Mouse (Mus musculus) MEL (cell line): ENCODE data around the gene Robo1. TPM values are rescaled to one million over a fixed set of nuclear protein-coding genes. Genes with fewer than 3 reads are reported as not detected.

Experiments used
- DNase-seq: peaks from one replicate; pipeline ENCODE4 v3.0.0; 2011; ENCODE audit warnings: low read depth, low spot score
- H3K27ac ChIP-seq: 2 replicates; pipeline ENCODE4 v1.5.1; 2012; ENCODE audit warnings: low read depth, mild to moderate bottlenecking, control low read depth, low read length, moderate library complexity; ENCODE audit not compliant: control insufficient read depth
- H3K27me3 ChIP-seq, 2 experiments: fragments of 150-350 bp in 1 of 2; sonication (generic) in 1 of 2; 2 replicates each; pipeline ENCODE4 v1.6.1; 2012; ENCODE audit warnings: low read length in 2 of 2, mild to moderate bottlenecking in 2 of 2, improper control_type of control experiment in 1 of 2, moderate library complexity in 1 of 2; ENCODE audit not compliant: insufficient read depth in 2 of 2, control insufficient read depth in 1 of 2
- H3K36me3 ChIP-seq, 2 experiments: 2 replicates each; pipeline ENCODE4 v1.6.1; 2012 to 2014; ENCODE audit warnings: low read length in 2 of 2, improper control_type of control experiment in 1 of 2, inconsistent platforms in 1 of 2, mild to moderate bottlenecking in 1 of 2; ENCODE audit not compliant: insufficient read depth in 2 of 2, control insufficient read depth in 1 of 2
- H3K4me1 ChIP-seq, 2 experiments: fragments of 150-350 bp in 1 of 2; sonication (generic) in 1 of 2; 2 replicates each; pipeline ENCODE4 v1.6.1; 2012; ENCODE audit warnings: low read length in 2 of 2, improper control_type of control experiment in 1 of 2, mild to moderate bottlenecking in 1 of 2; ENCODE audit not compliant: insufficient read depth in 2 of 2, control insufficient read depth in 1 of 2
- H3K4me3 ChIP-seq, 2 experiments: fragments of 150-350 bp in 1 of 2; sonication (generic) in 1 of 2; 2 replicates each; pipeline ENCODE4 v1.5.1; 2012; ENCODE audit warnings: low read depth in 2 of 2, low read length in 2 of 2, mild to moderate bottlenecking in 2 of 2, moderate library complexity in 2 of 2, control low read depth in 1 of 2, improper control_type of control experiment in 1 of 2; ENCODE audit not compliant: control insufficient read depth in 1 of 2, insufficient read depth in 1 of 2
- H3K79me2 ChIP-seq: 2 replicates; pipeline ENCODE4 v1.6.1; 2012; ENCODE audit warnings: mild to moderate bottlenecking, low read length, moderate library complexity; ENCODE audit not compliant: control insufficient read depth, poor library complexity, insufficient read depth
- H3K9ac ChIP-seq: 2 replicates; pipeline ENCODE4 v1.6.1; 2012; ENCODE audit warnings: low read depth, mild to moderate bottlenecking, control low read depth, low read length, moderate library complexity; ENCODE audit not compliant: control insufficient read depth, poor library complexity, severe bottlenecking
- H3K9me3 ChIP-seq: fragments of 150-350 bp; sonication (generic); replicated peaks from 2 replicates; pipeline ENCODE4 v1.6.1; 2012; ENCODE audit warnings: mild to moderate bottlenecking, low read length, improper control_type of control experiment, moderate library complexity; ENCODE audit not compliant: insufficient read depth
- CTCF ChIP-seq, 3 experiments: IDR thresholded peaks in 2 of 3; conservative IDR thresholded peaks in 1 of 3; 2 replicates each; pipeline ENCODE4 v1.5.1; 2011 to 2012; ENCODE audit warnings: low read length in 3 of 3, low read depth in 2 of 3, mild to moderate bottlenecking in 2 of 3, improper control_type of control experiment in 1 of 3, inconsistent platforms in 1 of 3, mixed read lengths in 1 of 3, moderate library complexity in 1 of 3; ENCODE audit not compliant: control insufficient read depth in 1 of 3, insufficient read depth in 1 of 3, poor library complexity in 1 of 3, severe bottlenecking in 1 of 3
- E2F4 ChIP-seq: IDR thresholded peaks from 2 replicates; pipeline ENCODE4 v1.6.1; 2011; ENCODE audit warnings: low read depth, low read length, improper control_type of control experiment, borderline replicate concordance
- KAT2A ChIP-seq: conservative IDR thresholded peaks from 2 replicates; pipeline ENCODE4 v1.6.1; 2012; ENCODE audit warnings: low read depth, low read length, improper control_type of control experiment, inconsistent platforms
- MYB ChIP-seq: IDR thresholded peaks from 2 replicates; pipeline ENCODE4 v1.6.1; 2011; ENCODE audit warnings: mild to moderate bottlenecking, low read depth, low read length, improper control_type of control experiment
- POLR2A ChIP-seq, 2 experiments: IDR thresholded peaks; 2 replicates each; pipeline ENCODE4 v1.6.1; 2011 to 2012; ENCODE audit warnings: low read length in 2 of 2, mild to moderate bottlenecking in 2 of 2, control low read depth in 1 of 2, improper control_type of control experiment in 1 of 2, low read depth in 1 of 2, moderate library complexity in 1 of 2; ENCODE audit not compliant: control insufficient read depth in 1 of 2, insufficient read depth in 1 of 2, poor library complexity in 1 of 2
- POLR2AphosphoS2 ChIP-seq: IDR thresholded peaks from 2 replicates; pipeline ENCODE4 v1.6.1; 2011; ENCODE audit warnings: low read length, improper control_type of control experiment
- POLR2AphosphoS5 ChIP-seq: IDR thresholded peaks from 2 replicates; pipeline ENCODE4 v1.6.1; 2012; ENCODE audit warnings: low read depth, borderline replicate concordance, mild to moderate bottlenecking, inconsistent platforms, low read length, moderate library complexity, mixed read lengths
- RAD21 ChIP-seq: IDR thresholded peaks from 2 replicates; pipeline ENCODE4 v1.6.1; 2011; ENCODE audit warnings: mild to moderate bottlenecking, low read depth, low read length, improper control_type of control experiment
- SIN3A ChIP-seq: IDR thresholded peaks from 2 replicates; pipeline ENCODE4 v1.6.1; 2012; ENCODE audit warnings: low read length, improper control_type of control experiment, inconsistent platforms
- TCF12 ChIP-seq: IDR thresholded peaks from 2 replicates; pipeline ENCODE4 v1.6.1; 2014; ENCODE audit warnings: low read depth, mild to moderate bottlenecking, inconsistent platforms, low read length, improper control_type of control experiment, moderate library complexity
- USF2 ChIP-seq, 2 experiments: IDR thresholded peaks; 2 replicates each; pipeline ENCODE4 v1.6.1; 2011 to 2012; ENCODE audit warnings: improper control_type of control experiment in 2 of 2, low read length in 2 of 2, borderline replicate concordance in 1 of 2, inconsistent platforms in 1 of 2, low read depth in 1 of 2, mild to moderate bottlenecking in 1 of 2; ENCODE audit not compliant: insufficient read depth in 1 of 2
- polyA plus RNA-seq, 2 experiments: library from polyadenylated mRNA; stranded (reverse) in 1 of 2; unstranded in 1 of 2; fragments of >175 nt in 1 of 2; fragments of >200 nt in 1 of 2; gene quantifications; 2 replicates each; pipeline versions ENCODE4 v1.2.1 to v1.2.4; 2012; ENCODE audit warnings: low replicate concordance in 2 of 2, low read depth in 1 of 2; ENCODE audit not compliant: insufficient read length in 2 of 2, insufficient read depth in 1 of 2, missing spikeins in 1 of 2
- total RNA-seq: library from RNA; depleted of rRNA; stranded (reverse); fragments of 300-350 nt; gene quantifications from 2 replicates; pipeline ENCODE4 v1.2.3, GENCODE M21; 2012

Gene Robo1
- total and polyA plus RNA-seq, 3 experiments, result not detected

- H3K27ac ChIP-seq, result no peak overlapping the region
- H3K9me3 ChIP-seq, result no peaks in the 10 kb centered on the region
- no peak for TF ChIP-seq POLR2AphosphoS2
- TF ChIP-seq E2F4, result no peak
- no peak for TF ChIP-seq RAD21
- no peak for TF ChIP-seq POLR2A (IDR thresholded peaks at IDR 0.05; ENCODE audit: control insufficient read depth in 1 of 2, insufficient read depth in 1 of 2, low read depth in 1 of 2, low read length in 2 of 2, poor library complexity in 1 of 2)
- TF ChIP-seq SIN3A, result no peak
- no peak for TF ChIP-seq MYB
- TF ChIP-seq USF2 (IDR thresholded peaks at IDR 0.05; ENCODE audit: borderline replicate concordance in 1 of 2, insufficient read depth in 1 of 2, low read depth in 1 of 2, low read length in 2 of 2), result no peak
- no peak for TF ChIP-seq KAT2A
- DNase-seq, result no peak
- H3K27me3 ChIP-seq, result no peaks in the 10 kb centered on the region
- H3K4me1 ChIP-seq, result no peaks in the 10 kb centered on the region
- no peaks in the 10 kb centered on the region for H3K36me3 ChIP-seq
- H3K79me2 ChIP-seq, result no peaks in the 10 kb centered on the region
- no peak overlapping the region for H3K4me3 ChIP-seq
- H3K9ac ChIP-seq, result no peak overlapping the region
These were observed 722.9 kb downstream of the Robo1 start for GRCm38 (mm10) chr16:73030999-73031398.

- TF ChIP-seq POLR2AphosphoS5 (no peak), E2F4 (no peak), TCF12 (no peak), CTCF (IDR thresholded peaks at IDR 0.05 in 2 of 3, conservative IDR thresholded peaks at IDR 0.05 in 1 of 3; ENCODE audit: control insufficient read depth in 1 of 3, insufficient read depth in 1 of 3, low read depth in 2 of 3, low read length in 3 of 3, poor library complexity in 1 of 3, severe bottlenecking in 1 of 3) (no peak), KAT2A (no peak)
- Histone ChIP-seq H3K27me3 (no peaks in the 10 kb centered on the region), H3K27ac (no peak overlapping the region), H3K9ac (no peak overlapping the region), H3K9me3 (no peaks in the 10 kb centered on the region), H3K4me3 (no peak overlapping the region), H3K79me2 (no peaks in the 10 kb centered on the region), H3K36me3 (no peaks in the 10 kb centered on the region), H3K4me1 (no peaks in the 10 kb centered on the region)
- DNase-seq, result no peak
These were observed 727.3 kb downstream of the Robo1 start for GRCm38 (mm10) chr16:73035210-73035985.

GRCm38 (mm10) chr16:73038552-73038951, 730.4 kb downstream of the Robo1 start:
- DNase-seq, result no peak
- Histone ChIP-seq H3K9me3 (no peaks in the 10 kb centered on the region), H3K27ac (no peak overlapping the region), H3K79me2 (no peaks in the 10 kb centered on the region), H3K4me1 (no peaks in the 10 kb centered on the region), H3K36me3 (no peaks in the 10 kb centered on the region), H3K27me3 (no peaks in the 10 kb centered on the region), H3K4me3 (no peak overlapping the region), H3K9ac (no peak overlapping the region)
- TF ChIP-seq POLR2AphosphoS5, result no peak
- TF ChIP-seq, all 39 proteins: peak for 0
